ENCODE assay signal across 8 mouse cellular contexts in the genomic region with DNA sequence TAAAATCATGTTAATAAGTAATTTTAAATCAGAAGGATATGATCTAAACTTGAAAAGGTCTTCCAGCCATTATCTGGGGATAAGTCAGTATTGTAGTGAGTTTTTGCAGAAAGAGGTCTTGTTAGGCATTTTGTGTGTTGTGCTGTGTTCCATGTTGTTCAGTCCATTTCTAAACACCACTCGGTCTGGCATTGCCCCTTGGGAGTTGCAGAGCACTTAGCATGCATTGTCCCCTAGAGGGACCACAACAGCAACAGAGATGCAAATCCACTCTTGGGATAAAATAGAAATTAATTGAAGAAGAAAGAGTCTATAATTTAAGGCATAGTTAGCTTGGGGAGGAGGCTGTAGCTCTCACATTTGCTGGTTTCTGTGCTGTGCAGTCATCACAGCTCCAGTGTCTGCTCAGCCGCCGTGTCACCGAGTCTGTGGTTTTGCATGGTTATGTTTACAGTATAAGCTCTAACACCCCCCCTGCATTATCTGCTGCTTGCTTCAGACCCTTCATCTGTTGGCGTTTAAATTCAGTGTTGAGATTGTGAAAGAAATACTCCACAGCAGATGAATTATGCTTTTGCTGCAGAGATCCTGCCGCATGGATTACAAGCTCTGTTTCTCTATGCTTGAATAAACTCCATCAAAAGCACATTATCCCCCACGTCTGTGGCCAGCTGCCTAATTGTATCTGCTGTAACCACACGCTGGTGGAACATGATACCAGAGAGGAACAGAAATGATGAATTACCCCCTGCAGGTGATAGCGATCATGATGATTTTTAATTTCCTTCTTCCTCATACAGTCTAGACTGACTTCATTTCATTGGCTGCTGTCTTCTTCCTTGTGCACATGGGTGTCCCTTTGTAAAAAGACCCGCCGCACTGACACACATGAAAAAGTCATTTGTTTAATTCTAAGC.
A peak's percentile ranks its signal among the peaks of the same experiment; 100 is the strongest.
DNase-seq lines count a peak whose midpoint lies in the region; ATAC-seq lines count a peak whose summit lies in the region.

No protein-coding gene starts in this region.

- ATAC-seq in forebrain, embryonic 16.5 days: peak; percentile 92

- H3K27me3 ChIP-seq in forebrain, embryonic 16.5 days (replicated peaks; ENCODE audit: control insufficient read depth, insufficient read depth, low read length): no peaks in the 10 kb centered on the region

- no peaks in the 10 kb centered on the region for H3K9me3 ChIP-seq in forebrain, embryonic 16.5 days (ENCODE audit: control insufficient read depth, low read length)

- DNase-seq in cerebellum, postnatal 10 days: peak; percentile 65 to 66
- DNase-seq in cerebellum, adult 18-20 months: no peak
- DNase-seq in 416B (ENCODE audit: low read depth): peak; percentile 74
- DNase-seq in left cerebral cortex, postnatal 25 days (ENCODE audit: low spot score in 2 of 2): peak; percentile 28 to 34
- peak; percentile 12 for DNase-seq in ovary, postnatal 36 days (ENCODE audit: low spot score)
- DNase-seq in thymus, postnatal 36 days: no peak
- no peak for DNase-seq in heart, adult 9 months (ENCODE audit: low spot score in 2 of 2)

- H3K4me2 ChIP-seq in forebrain, embryonic 16.5 days (ENCODE audit: low read length): peak overlapping the region; percentile 48

- H3K4me3 ChIP-seq in forebrain, embryonic 16.5 days (replicated peaks; ENCODE audit: low read length): peak overlapping the region; percentile 23

- intact Hi-C loops in left cerebral cortex, postnatal 25 days (cut with DNase I): no loop called here

- WGBS in forebrain, embryonic 16.5 days: 7% methylated on average over 11 of the region's 11 CpGs

- peak overlapping the region; percentile 80 for H3K27ac ChIP-seq in forebrain, embryonic 16.5 days (ENCODE audit: low read length)

- peak overlapping the region; percentile 45 for H3K9ac ChIP-seq in forebrain, embryonic 16.5 days (replicated peaks; ENCODE audit: low read depth, low read length)

- peaks cover 12% of the 10 kb centered on the region for H3K4me1 ChIP-seq in forebrain, embryonic 16.5 days (replicated peaks; ENCODE audit: control insufficient read depth, insufficient read depth, low read length)

- no peaks in the 10 kb centered on the region for H3K36me3 ChIP-seq in forebrain, embryonic 16.5 days (ENCODE audit: control insufficient read depth, insufficient read depth)

Comparison
In these comparisons a context has a peak if more than half of its experiments do, and no peak if none do; other contexts are left out.
1. DNase-seq: peak in cerebellum, postnatal 10 days (2 of 2), 416B (single experiment), left cerebral cortex, postnatal 25 days (2 of 2) and ovary, postnatal 36 days (single experiment); none in cerebellum, adult 18-20 months (0 of 2), thymus, postnatal 36 days (0 of 2) and heart, adult 9 months (0 of 2).